Mouse (Mus musculus): ENCODE results near the gene Hectd4. TPM values are rescaled to one million over a fixed set of nuclear protein-coding genes. Genes with fewer than 3 reads are reported as not detected.

Hectd4 gene
- polyA plus RNA-seq, 1 experiment: 100 TPM

GRCm38 (mm10) chr5:121393402-121393801 is 173.4 kb downstream of the Hectd4 start:
- 83% methylated on average over 3 of the region's 3 CpGs for WGBS
- no peak overlapping the region for H3K4me3 ChIP-seq (replicated peaks; ENCODE audit: control insufficient read depth, low read depth, low read length)
- no peaks in the 10 kb centered on the region for H3K4me1 ChIP-seq (ENCODE audit: control insufficient read depth, insufficient read depth, low read length)
- TF ChIP-seq CTCF (IDR thresholded peaks at IDR 0.05; ENCODE audit: control insufficient read depth, insufficient read depth, low read length): no peak
- no peak for TF ChIP-seq POLR2A (IDR thresholded peaks at IDR 0.05; ENCODE audit: borderline replicate concordance, control insufficient read depth, low read depth, low read length)
- no peak overlapping the region for H3K27ac ChIP-seq (ENCODE audit: control insufficient read depth, insufficient read depth, low read depth, low read length, poor library complexity)

GRCm38 (mm10) chr5:121395621-121396020 is 175.6 kb downstream of the Hectd4 start:
- Histone ChIP-seq H3K4me1 (ENCODE audit: control insufficient read depth, insufficient read depth, low read length) (peaks cover 2% of the 10 kb centered on the region; the same call in 1 of the 2 replicates), H3K4me3 (replicated peaks; ENCODE audit: control insufficient read depth, low read depth, low read length) (no peak overlapping the region), H3K27ac (ENCODE audit: control insufficient read depth, insufficient read depth, low read depth, low read length, poor library complexity) (no peak overlapping the region)
- TF ChIP-seq CTCF (IDR thresholded peaks at IDR 0.05; ENCODE audit: control insufficient read depth, insufficient read depth, low read length) (no peak), POLR2A (IDR thresholded peaks at IDR 0.05; ENCODE audit: borderline replicate concordance, control insufficient read depth, low read depth, low read length) (no peak)
- 78% methylated on average over 5 of the region's 5 CpGs for WGBS

GRCm38 (mm10) chr5:121397187-121398145 is 177.4 kb downstream of the Hectd4 start, which contains the start of gene Naa25:
Gene Naa25 (plus strand): TSS chr5:121397936.
- peaks cover 2% of the 10 kb centered on the region; the same call in 1 of the 2 replicates for H3K4me1 ChIP-seq (ENCODE audit: control insufficient read depth, insufficient read depth, low read length)

GRCm38 (mm10) chr5:121398146-121398964 is 178.3 kb downstream of the Hectd4 start:
- peaks cover 2% of the 10 kb centered on the region; the same call in 1 of the 2 replicates for H3K4me1 ChIP-seq (ENCODE audit: control insufficient read depth, insufficient read depth, low read length)
- WGBS: 2% methylated on average over 67 of the region's 67 CpGs
- peak overlapping the region; percentile 86 for H3K4me3 ChIP-seq (replicated peaks; ENCODE audit: control insufficient read depth, low read depth, low read length)
- peak overlapping the region; percentile 35; the same call in 1 of the 2 replicates for H3K27ac ChIP-seq (ENCODE audit: control insufficient read depth, insufficient read depth, low read depth, low read length, poor library complexity)
- no peak for TF ChIP-seq CTCF (IDR thresholded peaks at IDR 0.05; ENCODE audit: control insufficient read depth, insufficient read depth, low read length)
- no peak for TF ChIP-seq POLR2A (IDR thresholded peaks at IDR 0.05; ENCODE audit: borderline replicate concordance, control insufficient read depth, low read depth, low read length)

More at GRCm38 (mm10) chr5:121397187-121398145, 177.4 kb downstream of the Hectd4 start, which contains the start of gene Naa25:
- Histone ChIP-seq H3K4me3 (replicated peaks; ENCODE audit: control insufficient read depth, low read depth, low read length) (peak within 1 kb of the TSS; percentile 86), H3K27ac (ENCODE audit: control insufficient read depth, insufficient read depth, low read depth, low read length, poor library complexity) (peak within 1 kb of the TSS; percentile 35)
- TF ChIP-seq POLR2A (IDR thresholded peaks at IDR 0.05; ENCODE audit: borderline replicate concordance, control insufficient read depth, low read depth, low read length) (peak; percentile 43; the same call in 1 of the 2 replicates), CTCF (IDR thresholded peaks at IDR 0.05; ENCODE audit: control insufficient read depth, insufficient read depth, low read length) (no peak)
- 6% methylated on average over 53 of the region's 53 CpGs for WGBS

GRCm38 (mm10) chr5:121398965-121399462 is 179.0 kb downstream of the Hectd4 start:
- Histone ChIP-seq H3K4me1 (ENCODE audit: control insufficient read depth, insufficient read depth, low read length) (peaks cover 2% of the 10 kb centered on the region; the same call in 1 of the 2 replicates), H3K4me3 (replicated peaks; ENCODE audit: control insufficient read depth, low read depth, low read length) (peak overlapping the region; percentile 18), H3K27ac (ENCODE audit: control insufficient read depth, insufficient read depth, low read depth, low read length, poor library complexity) (no peak overlapping the region)
- 21% methylated on average over 9 of the region's 9 CpGs for WGBS
- no peak for TF ChIP-seq POLR2A (IDR thresholded peaks at IDR 0.05; ENCODE audit: borderline replicate concordance, control insufficient read depth, low read depth, low read length)
- TF ChIP-seq CTCF (IDR thresholded peaks at IDR 0.05; ENCODE audit: control insufficient read depth, insufficient read depth, low read length): no peak

GRCm38 (mm10) chr5:121399540-121399939 is 179.5 kb downstream of the Hectd4 start:
- H3K27ac ChIP-seq (ENCODE audit: control insufficient read depth, insufficient read depth, low read depth, low read length, poor library complexity): no peak overlapping the region
- WGBS: 46% methylated on average over 5 of the region's 5 CpGs
- H3K4me3 ChIP-seq (replicated peaks; ENCODE audit: control insufficient read depth, low read depth, low read length): no peak overlapping the region
- TF ChIP-seq CTCF (IDR thresholded peaks at IDR 0.05; ENCODE audit: control insufficient read depth, insufficient read depth, low read length) (no peak), POLR2A (IDR thresholded peaks at IDR 0.05; ENCODE audit: borderline replicate concordance, control insufficient read depth, low read depth, low read length) (no peak)
- H3K4me1 ChIP-seq (ENCODE audit: control insufficient read depth, insufficient read depth, low read length): peaks cover 2% of the 10 kb centered on the region; the same call in 1 of the 2 replicates

- H3K27ac ChIP-seq (ENCODE audit: control insufficient read depth, insufficient read depth, low read depth, low read length, poor library complexity): peak overlapping the region; percentile 12; the same call in 1 of the 2 replicates
- peaks cover 2% of the 10 kb centered on the region; the same call in 1 of the 2 replicates for H3K4me1 ChIP-seq (ENCODE audit: control insufficient read depth, insufficient read depth, low read length)
- no peak overlapping the region for H3K4me3 ChIP-seq (replicated peaks; ENCODE audit: control insufficient read depth, low read depth, low read length)
- WGBS: 31% methylated on average over 5 of the region's 5 CpGs
- TF ChIP-seq POLR2A (IDR thresholded peaks at IDR 0.05; ENCODE audit: borderline replicate concordance, control insufficient read depth, low read depth, low read length) (no peak), CTCF (IDR thresholded peaks at IDR 0.05; ENCODE audit: control insufficient read depth, insufficient read depth, low read length) (no peak)
Measured at GRCm38 (mm10) chr5:121400064-121400463, 180.0 kb downstream of the Hectd4 start.
